Mouse (Mus musculus) splenic B cell, adult 2 months (primary cell): ENCODE results near the gene Tgfbr1.

Experiments used
- DNase-seq: peaks from one replicate; pipeline ENCODE4 v3.0.0-alpha.2; 2011; ENCODE audit warnings: low read depth, low spot score
- H3K27me3 ChIP-seq: 2 replicates; pipeline ENCODE4 v1.6.1; 2012; ENCODE audit warnings: mild to moderate bottlenecking, low read length, moderate library complexity, mixed read lengths; ENCODE audit not compliant: control insufficient read depth, poor library complexity, insufficient read depth, severe bottlenecking
- H3K36me3 ChIP-seq: 2 replicates; pipeline ENCODE4 v1.6.1; 2012; ENCODE audit warnings: mild to moderate bottlenecking, low read length, moderate library complexity, mixed read lengths; ENCODE audit not compliant: control insufficient read depth, poor library complexity, insufficient read depth, severe bottlenecking

Gene Tgfbr1

DNA sequence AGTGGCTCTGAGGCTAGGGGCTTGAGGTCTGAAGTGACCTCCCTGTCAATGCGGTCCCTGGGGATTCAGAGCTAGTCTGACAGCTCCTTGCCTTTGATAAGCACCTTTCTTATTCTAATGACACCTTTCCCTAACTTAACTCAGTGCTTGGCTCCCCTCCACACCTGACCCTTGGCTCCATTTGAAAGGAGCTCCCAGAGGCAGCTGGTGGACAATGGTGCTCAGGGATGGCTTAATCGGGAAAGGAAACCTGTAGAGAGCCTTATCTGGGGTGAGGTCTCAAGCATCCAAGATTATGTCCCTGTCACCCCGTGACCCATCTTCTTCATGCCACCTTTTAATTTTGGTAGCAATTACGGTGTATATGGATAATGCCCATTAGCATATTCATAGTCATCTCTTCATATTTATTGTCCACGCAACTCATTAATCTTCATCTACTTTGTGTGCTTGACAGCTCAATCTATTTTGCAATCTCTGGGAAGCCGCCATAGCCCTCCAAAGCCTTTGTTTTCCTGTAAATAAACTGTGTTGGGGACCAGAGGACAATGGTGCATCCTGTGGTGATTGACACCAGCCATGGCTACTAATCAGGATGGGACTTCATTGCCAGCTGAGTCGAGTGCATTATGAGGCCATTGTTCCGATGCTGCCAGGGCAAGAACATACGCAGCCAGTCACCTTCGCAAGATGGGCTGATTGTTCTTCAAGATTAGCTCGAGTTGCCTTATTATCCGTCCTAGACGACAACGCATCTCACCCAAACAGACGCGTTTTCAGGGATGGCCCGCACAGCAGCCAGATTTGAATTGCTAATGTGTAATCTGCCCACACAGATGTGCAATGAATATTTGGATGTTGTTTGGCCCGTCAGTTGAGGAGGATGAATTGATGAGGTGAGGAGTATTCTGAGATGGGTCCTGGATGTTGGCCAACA is 96.8 kb downstream of the Tgfbr1 start:
- DNase-seq = no peak
- Histone ChIP-seq H3K36me3 (no peaks in the 10 kb centered on the region), H3K27me3 (no peaks in the 10 kb centered on the region)
